Mouse (Mus musculus) megakaryocyte, embryonic 14.5 days (primary cell): ENCODE results near the gene Gm20883. TPM values are rescaled to one million over a fixed set of nuclear protein-coding genes. Genes with fewer than 3 reads are reported as not detected.
"Not testable (repeated sequence)": the region's sequence is repeated elsewhere in the genome, so short reads cannot be mapped to it uniquely, and the experiment has no call there.

Experiments
- H3K27me3 ChIP-seq: replicated peaks from 2 replicates; pipeline ENCODE3; 2012; ENCODE audit warnings: inconsistent platforms
- H3K36me3 ChIP-seq: replicated peaks from 2 replicates; pipeline ENCODE3; 2012; ENCODE audit warnings: low read length, inconsistent platforms, mixed read lengths
- H3K4me1 ChIP-seq: 2 replicates; pipeline ENCODE4 v1.6.1; 2012; ENCODE audit warnings: inconsistent platforms
- H3K4me3 ChIP-seq: replicated peaks from 2 replicates; pipeline ENCODE3; 2012; ENCODE audit warnings: moderate library complexity, mild to moderate bottlenecking, inconsistent platforms
- H3K9me3 ChIP-seq: 2 replicates; pipeline ENCODE4 v1.6.1; 2012; ENCODE audit warnings: inconsistent platforms
- polyA plus RNA-seq: library from polyadenylated mRNA; stranded (reverse); fragments of >175 nt; gene quantifications from 2 replicates; pipeline ENCODE4 v1.2.3, GENCODE M21; 2012; ENCODE audit warnings: low replicate concordance; ENCODE audit not compliant: insufficient read depth

Gene Gm20883
- polyA plus RNA-seq, result not detected in 2 replicates

DNA sequence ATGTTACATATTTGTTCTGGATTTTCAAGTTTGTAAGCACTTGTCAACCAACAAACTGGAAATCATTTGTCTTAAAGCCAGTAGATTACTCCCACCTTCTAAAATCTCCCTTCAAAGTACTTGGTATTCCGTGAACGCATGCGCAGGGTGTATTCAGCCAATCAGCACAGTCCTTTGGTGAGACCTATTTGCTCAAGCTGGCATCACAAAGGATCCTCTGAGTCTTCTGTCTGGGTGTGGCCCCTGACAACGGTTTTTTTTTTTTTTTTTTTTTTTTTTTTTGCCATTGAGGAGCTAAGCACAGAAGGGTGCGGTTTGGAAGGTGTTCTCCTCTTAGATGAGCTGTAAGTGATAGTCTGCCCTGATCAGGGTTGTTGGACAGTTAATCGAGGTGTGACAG lies at the start of gene Gm20883:
Gm20883 (plus strand) TSS at position 301 of the 400 bp plus-strand sequence.
- H3K4me1 ChIP-seq, H3K9me3 ChIP-seq, H3K4me3 ChIP-seq, H3K27me3 ChIP-seq, H3K36me3 ChIP-seq: not testable (repeated sequence)
